Mouse (Mus musculus) ES-E14 (cell line): ENCODE results near the gene Kl.

ENCODE experiments used
- CHD2 ChIP-seq: IDR thresholded peaks from 2 replicates; pipeline ENCODE4 v1.6.1; 2014; ENCODE audit warnings: mild to moderate bottlenecking, low read depth, low read length, inconsistent platforms
- HCFC1 ChIP-seq: IDR thresholded peaks from 2 replicates; pipeline ENCODE4 v1.6.1; 2012; ENCODE audit warnings: low read length, inconsistent platforms, borderline replicate concordance; ENCODE audit not compliant: insufficient read depth
- MAFK ChIP-seq: IDR thresholded peaks from 2 replicates; pipeline ENCODE4 v1.6.1; 2014; ENCODE audit warnings: mild to moderate bottlenecking, low read depth, low read length, inconsistent platforms; ENCODE audit not compliant: insufficient read depth
- ZC3H11A ChIP-seq: IDR thresholded peaks from 2 replicates; pipeline ENCODE4 v1.6.1; 2012; ENCODE audit warnings: low read depth, mild to moderate bottlenecking, inconsistent platforms, low read length, borderline replicate concordance
- ZNF384 ChIP-seq: IDR thresholded peaks from 2 replicates; pipeline ENCODE4 v1.6.1; 2012; ENCODE audit warnings: low read depth, low read length, inconsistent platforms

- no peak for TF ChIP-seq MAFK
- no peak for TF ChIP-seq CHD2
- no peak for TF ChIP-seq ZNF384
- no peak for TF ChIP-seq HCFC1
- TF ChIP-seq ZC3H11A: no peak
Measured at GRCm38 (mm10) chr5:151022026-151022425, 69.6 kb downstream of the Kl start.
